In the genomic region with DNA sequence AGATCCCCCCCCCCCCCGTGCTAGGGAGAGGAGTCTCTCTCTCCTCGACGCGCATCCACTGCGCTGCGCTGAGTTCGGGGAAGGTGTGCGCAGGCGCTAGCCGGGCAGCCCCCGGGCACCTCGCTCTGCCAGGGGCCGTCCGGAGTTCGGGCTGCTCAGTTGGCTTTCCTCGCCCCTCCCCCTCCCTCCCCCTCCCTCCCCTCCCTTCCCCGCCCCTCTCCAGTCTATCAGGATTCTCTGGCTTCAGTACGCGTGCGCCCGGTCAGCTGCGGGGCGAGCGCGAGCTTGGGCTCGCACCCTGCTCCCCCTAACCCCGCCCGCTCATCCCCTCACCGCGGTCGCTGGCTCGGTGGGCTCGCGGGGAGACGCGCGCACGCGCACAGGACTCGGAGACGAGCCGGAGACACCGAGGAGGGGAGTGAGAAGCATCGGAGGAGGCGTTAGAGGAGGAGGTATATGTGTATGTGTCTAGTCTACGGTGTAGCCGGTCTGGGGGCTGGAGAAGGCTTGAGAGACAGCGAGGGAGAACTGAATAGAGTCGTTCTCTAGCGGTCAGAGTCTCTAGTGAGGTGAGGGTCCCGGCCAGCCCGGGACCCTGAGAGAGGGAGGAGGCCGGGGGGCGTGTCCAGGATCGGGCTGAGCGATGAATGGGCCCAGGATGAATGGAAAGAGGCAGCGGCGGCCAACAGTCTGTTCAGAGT, we compare ENCODE assay signal across 8 mouse cellular contexts. TPM values are rescaled to one million over a fixed set of nuclear protein-coding genes. Genes with fewer than 3 reads are reported as not detected.
DNase-seq lines count a peak whose midpoint lies in the region; ATAC-seq and TF ChIP-seq lines count a peak whose summit lies in the region.

No protein-coding gene starts in this region.

- no peaks in the 10 kb centered on the region for H3K36me3 ChIP-seq in C2C12 (ENCODE audit: control insufficient read depth, insufficient read depth)
- H3K36me3 ChIP-seq in forebrain, embryonic 10.5 days (replicated peaks): peaks cover 4% of the 10 kb centered on the region
- H3K36me3 ChIP-seq in heart, embryonic 14.5 days (ENCODE audit: control insufficient read depth, insufficient read depth, low read length): no peaks in the 10 kb centered on the region
- H3K36me3 ChIP-seq in liver, embryonic 12.5 days: no peaks in the 10 kb centered on the region

- peak; percentile 38; the same call in 1 of the 2 replicates for TF ChIP-seq POLR2A in brain, embryonic 14.5 days (IDR thresholded peaks at IDR 0.05; ENCODE audit: borderline replicate concordance, extremely low read depth, insufficient read depth, insufficient read length, poor library complexity, severe bottlenecking)
- no peak for TF ChIP-seq POLR2A in olfactory bulb, adult 2 months (IDR thresholded peaks at IDR 0.05; ENCODE audit: insufficient read depth, low read depth, low read length)

- no peaks in the 10 kb centered on the region for H3K27me3 ChIP-seq in C2C12 (ENCODE audit: control insufficient read depth, insufficient read depth, insufficient read length)
- peaks cover 16% of the 10 kb centered on the region; the same call in 1 of the 2 replicates for H3K27me3 ChIP-seq in forebrain, embryonic 10.5 days (ENCODE audit: poor library complexity, severe bottlenecking)
- H3K27me3 ChIP-seq in heart, embryonic 14.5 days (ENCODE audit: control insufficient read depth, insufficient read depth, low read length): no peaks in the 10 kb centered on the region
- peaks cover 45% of the 10 kb centered on the region for H3K27me3 ChIP-seq in liver, embryonic 12.5 days (replicated peaks)

- ATAC-seq in heart, embryonic 14.5 days (ENCODE audit: insufficient number of reproducible peaks, insufficient read depth, low FRiP score, low read depth): peak; percentile 89
- ATAC-seq in liver, embryonic 12.5 days: peak; percentile 70

- 21% methylated on average over 51 of the region's 58 CpGs for WGBS in forebrain, embryonic 10.5 days
- WGBS in heart, embryonic 14.5 days: 26% methylated on average over 45 of the region's 58 CpGs
- whole genome bisulfite sequencing in liver, embryonic 12.5 days (ENCODE audit: insufficient replicate concordance): 9% methylated on average over 37 of the region's 58 CpGs
- 15% methylated on average over 49 of the region's 58 CpGs for WGBS in olfactory bulb, adult 2 months

- peak overlapping the region; percentile 60 for H3ac ChIP-seq in C2C12 (ENCODE audit: control insufficient read depth, insufficient read length, low read depth)

- peak overlapping the region; percentile 57 for H3K9ac ChIP-seq in heart, embryonic 14.5 days (ENCODE audit: low read length)
- no peak overlapping the region for H3K9ac ChIP-seq in liver, embryonic 12.5 days

- peak overlapping the region; percentile 65 for H3K4me2 ChIP-seq in heart, embryonic 14.5 days (ENCODE audit: low read length)
- peak overlapping the region; percentile 69 for H3K4me2 ChIP-seq in liver, embryonic 12.5 days

- TF ChIP-seq CTCF in C2C12 (IDR thresholded peaks at IDR 0.05; ENCODE audit: control insufficient read depth, insufficient read depth, insufficient read length): no peak
- no peak for TF ChIP-seq CTCF in brain, embryonic 14.5 days (IDR thresholded peaks at IDR 0.05; ENCODE audit: borderline replicate concordance, extremely low read depth, insufficient read depth, insufficient read length)
- TF ChIP-seq CTCF in olfactory bulb, adult 2 months (IDR thresholded peaks at IDR 0.05; ENCODE audit: insufficient read depth, low read depth, low read length): no peak

- H3K4me3 ChIP-seq in C2C12 (ENCODE audit: insufficient read depth, poor library complexity, severe bottlenecking): peak overlapping the region; percentile 18
- peak overlapping the region; percentile 57 for H3K4me3 ChIP-seq in forebrain, embryonic 10.5 days
- peak overlapping the region; percentile 50 to 72 for H3K4me3 ChIP-seq in heart, embryonic 14.5 days (ENCODE audit: control insufficient read depth in 1 of 2, insufficient read depth in 1 of 2, low read depth in 1 of 2, low read length in 2 of 2)
- H3K4me3 ChIP-seq in liver, embryonic 12.5 days: peak overlapping the region; percentile 49
- peak overlapping the region; percentile 68 for H3K4me3 ChIP-seq in olfactory bulb, adult 2 months (ENCODE audit: insufficient read depth, low read depth, low read length)

- H3K79me2 ChIP-seq in C2C12 (ENCODE audit: control insufficient read depth, insufficient read depth): no peaks in the 10 kb centered on the region

- H3K79me3 ChIP-seq in C2C12 (ENCODE audit: low read depth): no peaks in the 10 kb centered on the region

- peak overlapping the region; percentile 90 for H3K27ac ChIP-seq in forebrain, embryonic 10.5 days
- H3K27ac ChIP-seq in heart, embryonic 14.5 days (replicated peaks in 1 of 2; ENCODE audit: control insufficient read depth in 1 of 2, insufficient read depth in 1 of 2, low read depth in 2 of 2, low read length in 2 of 2): peak overlapping the region; percentile 33 to 64; a peak in 3 of 4 replicates
- H3K27ac ChIP-seq in liver, embryonic 12.5 days: no peak overlapping the region
- peak overlapping the region; percentile 94; the same call in 1 of the 2 replicates for H3K27ac ChIP-seq in olfactory bulb, adult 2 months (ENCODE audit: insufficient read depth, low read depth, low read length)

- DNase-seq in brain, embryonic 14.5 days (ENCODE audit: low read depth): peak; percentile 97
- DNase-seq in forebrain, embryonic 10.5 days (ENCODE audit: extremely low spot score, low spot score): peak; percentile 83
- DNase-seq in kidney, postnatal 14 days: peak; percentile 73
- peak; percentile 55 to 72 for DNase-seq in thymus, postnatal 36 days

- H3K4me1 ChIP-seq in forebrain, embryonic 10.5 days: 0 out of 2 replicates have a peak, but pooled peaks cover 5% of the 10 kb centered on the region
- H3K4me1 ChIP-seq in heart, embryonic 14.5 days (ENCODE audit: control insufficient read depth in 2 of 2, insufficient read depth in 2 of 2, low read length in 2 of 2): peaks cover 0 to 4% of the 10 kb centered on the region in 2 experiments; a peak in 1 of 4 replicates
- peaks cover 4% of the 10 kb centered on the region; the same call in 1 of the 2 replicates for H3K4me1 ChIP-seq in liver, embryonic 12.5 days
- no peaks in the 10 kb centered on the region for H3K4me1 ChIP-seq in olfactory bulb, adult 2 months (ENCODE audit: control insufficient read depth, insufficient read depth, low read length)

- H3K9me3 ChIP-seq in forebrain, embryonic 10.5 days: no peaks in the 10 kb centered on the region
- H3K9me3 ChIP-seq in heart, embryonic 14.5 days (ENCODE audit: control insufficient read depth, low read length): no peaks in the 10 kb centered on the region
- no peaks in the 10 kb centered on the region for H3K9me3 ChIP-seq in liver, embryonic 12.5 days (replicated peaks)

TF ChIP-seq in C2C12, 6 proteins besides CTCF, POLR2A, EP300 and RAD21:
- TF ChIP-seq MAX (IDR thresholded peaks at IDR 0.05): no peak
- no peak for TF ChIP-seq CEBPB (IDR thresholded peaks at IDR 0.05; ENCODE audit: low read depth)
- no peak for TF ChIP-seq MYOG (IDR thresholded peaks at IDR 0.05; ENCODE audit: control insufficient read depth, extremely low read depth, insufficient read length)
- no peak for TF ChIP-seq MYOD1 (IDR thresholded peaks at IDR 0.05; ENCODE audit: control insufficient read depth, insufficient read length, low read depth)

RNA-seq across cellular contexts. Expression of a gene that starts 28.5 kb away (rescaled TPM):
- polyA plus RNA-seq in C2C12 (2012; fragmentation: generic; extraction: Trizol): 0.13 TPM
- polyA plus RNA-seq in brain, embryonic 14.5 days (2012; rRNA removed): 17.1 and 24.6 TPM in 2 replicates
- polyA plus RNA-seq in forebrain, embryonic 10.5 days (2016; fragmentation: Nextera tagmentation; extraction: Ambion mirVana): 9.3 and 10.0 TPM in 2 replicates
- 1.4 TPM in 2 replicates for polyA plus RNA-seq in heart, embryonic 14.5 days (2014; fragmentation: Nextera tagmentation; extraction: Ambion mirVana)
- polyA plus RNA-seq in liver, embryonic 12.5 days (2016; fragmentation: Nextera tagmentation; extraction: Ambion mirVana): 0.17 and 0.57 TPM in 2 replicates
- polyA plus RNA-seq in olfactory bulb, adult 2 months (2012; ENCODE audit: insufficient read depth, insufficient read length, low replicate concordance, missing spikeins): not detected in 2 replicates

Comparison
In these comparisons a context has a peak if more than half of its experiments do, and no peak if none do; other contexts are left out.
1. H3K4me3 ChIP-seq: peak in every context shown above with its lines; median percentile 68 in olfactory bulb, adult 2 months; 61 in heart, embryonic 14.5 days; 57 in forebrain, embryonic 10.5 days; 49 in liver, embryonic 12.5 days; 18 in C2C12.